9 mouse cellular contexts compared by ENCODE assay signal in the genomic region with DNA sequence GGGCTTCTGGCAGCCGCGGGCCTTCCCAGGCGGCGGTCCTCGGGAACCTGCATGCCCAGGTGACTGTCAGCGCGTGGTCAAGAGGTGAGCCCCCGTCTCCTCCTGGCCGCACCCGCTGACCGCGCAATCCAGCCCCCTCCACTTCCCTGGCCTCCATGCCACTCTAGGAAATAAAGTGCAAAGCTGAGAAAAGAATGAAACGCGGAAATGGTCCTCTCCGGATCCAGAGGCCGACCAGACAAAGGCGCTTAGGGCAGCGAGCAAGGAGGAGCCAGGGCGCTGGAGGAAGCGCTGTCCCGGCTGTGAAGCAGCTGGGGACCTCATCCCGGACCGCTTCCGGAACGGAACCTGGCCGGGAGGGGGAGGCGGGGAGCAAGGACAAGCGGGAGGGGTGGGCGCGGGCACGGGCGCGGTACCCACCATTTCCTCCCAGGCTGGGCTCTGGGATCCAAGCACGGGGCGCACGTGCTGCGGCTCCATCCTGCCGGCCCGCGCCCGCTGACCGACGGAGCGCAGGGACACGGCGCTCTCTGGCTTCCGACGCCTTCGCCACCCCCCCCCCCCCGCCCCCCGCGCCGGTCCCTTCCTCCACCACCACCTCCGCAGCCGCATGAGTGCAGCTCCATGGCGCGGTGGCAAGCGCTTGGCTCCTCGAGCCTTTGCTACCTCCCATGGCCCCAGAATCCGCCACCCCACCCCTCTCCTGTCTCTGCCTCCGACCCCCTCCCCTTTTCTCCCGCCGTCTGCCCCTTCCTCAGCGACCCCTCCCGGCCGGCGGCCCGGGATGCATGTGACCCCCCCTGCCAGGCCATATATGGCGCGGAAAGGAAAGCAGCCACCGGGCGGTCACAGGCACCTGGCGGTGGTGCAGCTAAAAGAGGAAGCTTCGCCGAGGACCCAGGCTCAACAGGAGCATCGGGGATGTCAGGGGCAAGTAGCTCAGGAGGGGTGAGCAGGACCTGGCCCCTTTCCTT. TPM values are rescaled to one million over a fixed set of nuclear protein-coding genes. Genes with fewer than 3 reads are reported as not detected.
DNase-seq lines count a peak whose midpoint lies in the region; ATAC-seq lines count a peak whose summit lies in the region.
"Not testable (repeated sequence)": the region's sequence is repeated elsewhere in the genome, so short reads cannot be mapped to it uniquely, and the experiment has no call there.
"Had no signal": no experiment of that assay in that cellular context is flagged by ENCODE, and none has a peak within 500 bp of the region (broad histone marks: within the 10 kb centered on the region; RNA-seq: fewer than 3 reads in every experiment).

No protein-coding gene starts in this region.

- peak overlapping the region; percentile 66 for H3K4me2 ChIP-seq in forebrain, embryonic 13.5 days
- peak overlapping the region; percentile 72 for H3K4me2 ChIP-seq in heart, embryonic 15.5 days
- H3K4me2 ChIP-seq in intestine, embryonic 14.5 days (ENCODE audit: low read length) = peak overlapping the region; percentile 44

- peak; percentile 15 to 33 for DNase-seq in cerebellum, postnatal 10 days
- peak; percentile 56 for DNase-seq in intestine, embryonic 14.5 days (ENCODE audit: low spot score)
- DNase-seq in limb, embryonic 10.5 days (ENCODE audit: low spot score) = peak; percentile 29
- peak; percentile 2 for DNase-seq in lung, postnatal 10 days
- peak; percentile 11 for DNase-seq in retina, postnatal 1 day

- not testable (repeated sequence) for H3K27ac ChIP-seq in forebrain, embryonic 13.5 days; heart, embryonic 15.5 days; intestine, embryonic 14.5 days (ENCODE audit: low read depth)
- peak overlapping the region; percentile 67; the same call in 1 of the 2 replicates for H3K27ac ChIP-seq in limb, embryonic 10.5 days

- not testable (repeated sequence) for H3K36me3 ChIP-seq in forebrain, embryonic 13.5 days (ENCODE audit: poor library complexity, severe bottlenecking); heart, embryonic 15.5 days; intestine, embryonic 14.5 days (ENCODE audit: control insufficient read depth, insufficient read depth, low read length); limb, embryonic 10.5 days

- H3K9me3 ChIP-seq in forebrain, embryonic 13.5 days (replicated peaks); heart, embryonic 15.5 days (replicated peaks); intestine, embryonic 14.5 days (ENCODE audit: control insufficient read depth, low read length); limb, embryonic 10.5 days (replicated peaks): not testable (repeated sequence)

- peak overlapping the region; percentile 58 for H3K9ac ChIP-seq in forebrain, embryonic 13.5 days
- not testable (repeated sequence) for H3K9ac ChIP-seq in heart, embryonic 15.5 days; intestine, embryonic 14.5 days (ENCODE audit: low read length)

- not testable (repeated sequence) for ATAC-seq in forebrain, embryonic 13.5 days; heart, embryonic 15.5 days (replicated peaks; ENCODE audit: insufficient number of reproducible peaks, insufficient read depth, low FRiP score, low read depth); intestine, embryonic 14.5 days (replicated peaks; ENCODE audit: low FRiP score, low TSS enrichment, low read depth)

- not testable (repeated sequence) for H3K27me3 ChIP-seq in forebrain, embryonic 13.5 days; heart, embryonic 15.5 days; intestine, embryonic 14.5 days (replicated peaks; ENCODE audit: control insufficient read depth, insufficient read depth, low read length); limb, embryonic 10.5 days (ENCODE audit: low read depth, poor library complexity, severe bottlenecking)

- WGBS in forebrain, embryonic 13.5 days = 0% methylated on average over 24 of the region's 76 CpGs
- WGBS in heart, embryonic 15.5 days = 0% methylated on average over 45 of the region's 76 CpGs
- WGBS in intestine, embryonic 14.5 days = 1% methylated on average over 40 of the region's 76 CpGs
- WGBS in limb, embryonic 10.5 days = under 1% methylated on average over 35 of the region's 76 CpGs

- H3K4me3 ChIP-seq in forebrain, embryonic 13.5 days = peak overlapping the region; percentile 41
- H3K4me3 ChIP-seq in heart, embryonic 15.5 days = peak overlapping the region; percentile 40
- H3K4me3 ChIP-seq in intestine, embryonic 14.5 days (ENCODE audit: low read depth, low read length) = peak overlapping the region; percentile 27
- peak overlapping the region; percentile 47 for H3K4me3 ChIP-seq in limb, embryonic 10.5 days

- not testable (repeated sequence) for H3K4me1 ChIP-seq in forebrain, embryonic 13.5 days; heart, embryonic 15.5 days (replicated peaks); intestine, embryonic 14.5 days (replicated peaks; ENCODE audit: control insufficient read depth, insufficient read depth, low read length); limb, embryonic 10.5 days

RNA-seq across cellular contexts. Expression of gene Gm10128, which starts 14.6 kb away (rescaled TPM):
- polyA plus RNA-seq in forebrain, embryonic 13.5 days (2015; fragmentation: Nextera tagmentation; extraction: Ambion mirVana) = not detected in 2 replicates
- polyA plus RNA-seq in heart, embryonic 15.5 days (2015; fragmentation: Nextera tagmentation; extraction: Ambion mirVana) = not detected in 2 replicates
- not detected in 2 replicates for polyA plus RNA-seq in intestine, embryonic 14.5 days (2014; fragmentation: Nextera tagmentation; extraction: Ambion mirVana)
- not detected in 2 replicates for polyA plus RNA-seq in limb, embryonic 10.5 days (2016; fragmentation: Nextera tagmentation; extraction: Ambion mirVana)
- polyA plus RNA-seq: activated CD4-positive, CD25-positive, alpha-beta regulatory T cell, adult 4 months; inflammation-experienced regulatory T-cells, adult 6 months had no signal

Comparison
In these comparisons a context has a peak if more than half of its experiments do, and no peak if none do; other contexts are left out.
1. DNase-seq: peak in every context shown above with its lines; median percentile 56 in intestine, embryonic 14.5 days; 29 in limb, embryonic 10.5 days; 24 in cerebellum, postnatal 10 days; 11 in retina, postnatal 1 day; 2 in lung, postnatal 10 days.